Mouse (Mus musculus) bone marrow, adult 2 months (tissue): ENCODE measurements around the gene Gsn. TPM values are rescaled to one million over a fixed set of nuclear protein-coding genes. Genes with fewer than 3 reads are reported as not detected.

Experiments used
- H3K27ac ChIP-seq: fragments of 200-500 bp; 2 replicates; pipeline ENCODE4 v1.5.1; 2012; ENCODE audit warnings: low read depth, mild to moderate bottlenecking, control low read depth, inconsistent platforms, low read length; ENCODE audit not compliant: control insufficient read depth, poor library complexity, insufficient read depth
- H3K4me1 ChIP-seq: fragments of 200-500 bp; 2 replicates; pipeline ENCODE4 v1.6.1; 2011; ENCODE audit warnings: low read length; ENCODE audit not compliant: control insufficient read depth, insufficient read depth
- H3K4me3 ChIP-seq: fragments of 200-500 bp; replicated peaks from 2 replicates; pipeline ENCODE3; 2011; ENCODE audit warnings: mild to moderate bottlenecking, low read depth, low read length, control low read depth; ENCODE audit not compliant: control insufficient read depth
- CTCF ChIP-seq: fragments of 200-500 bp; IDR thresholded peaks from 2 replicates; pipeline ENCODE4 v1.5.1; 2011; ENCODE audit warnings: low read length, control low read depth; ENCODE audit not compliant: control insufficient read depth, insufficient read depth
- POLR2A ChIP-seq: fragments of 200-500 bp; IDR thresholded peaks from 2 replicates; pipeline ENCODE4 v1.6.1; 2011; ENCODE audit warnings: low read depth, mild to moderate bottlenecking, control low read depth, low read length, borderline replicate concordance; ENCODE audit not compliant: control insufficient read depth
- WGBS: fragments of 180-500 bp; shearing (Covaris S2); methylation state at CpG from one replicate; pipeline ENCODE4 v1.1.7; 2018; 5-methylcytosine and 5-hydroxymethylcytosine counted together
- polyA plus RNA-seq: library from polyadenylated mRNA; stranded (reverse); fragments of >200 nt; gene quantifications from 2 replicates; pipeline ENCODE4 v1.2.4, GENCODE M21; 2011; ENCODE audit warnings: low replicate concordance; ENCODE audit not compliant: missing spikeins, insufficient read depth, insufficient read length

Gene Gsn
- polyA plus RNA-seq, 1 experiment = 94.8 TPM

DNA sequence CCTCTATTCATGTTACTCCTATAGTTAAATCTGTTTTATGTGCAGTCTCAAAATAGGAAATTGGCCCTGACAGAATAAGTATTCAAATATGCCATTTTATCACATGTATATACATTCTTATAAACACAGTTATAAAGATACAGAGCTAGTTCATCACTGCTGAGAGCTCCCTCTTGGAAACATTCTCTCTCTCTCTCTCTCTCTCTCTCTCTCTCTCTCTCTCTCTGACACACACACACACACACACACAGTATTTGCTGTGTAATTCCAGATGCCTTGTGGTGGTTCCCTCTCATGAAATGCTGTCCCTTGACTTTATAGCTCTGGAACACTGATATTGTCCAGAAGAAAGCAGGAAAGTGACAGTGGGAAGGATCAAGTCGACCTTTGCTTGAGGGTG lies 81.9 kb downstream of the Gsn start:
- no peak for TF ChIP-seq POLR2A
- no peak for TF ChIP-seq CTCF
- 48% methylated on average over 1 of the region's 1 CpGs for WGBS
- Histone ChIP-seq H3K4me3 (no peak overlapping the region), H3K27ac (no peak overlapping the region), H3K4me1 (peaks cover 2% of the 10 kb centered on the region; the same call in 1 of the 2 replicates)

DNA sequence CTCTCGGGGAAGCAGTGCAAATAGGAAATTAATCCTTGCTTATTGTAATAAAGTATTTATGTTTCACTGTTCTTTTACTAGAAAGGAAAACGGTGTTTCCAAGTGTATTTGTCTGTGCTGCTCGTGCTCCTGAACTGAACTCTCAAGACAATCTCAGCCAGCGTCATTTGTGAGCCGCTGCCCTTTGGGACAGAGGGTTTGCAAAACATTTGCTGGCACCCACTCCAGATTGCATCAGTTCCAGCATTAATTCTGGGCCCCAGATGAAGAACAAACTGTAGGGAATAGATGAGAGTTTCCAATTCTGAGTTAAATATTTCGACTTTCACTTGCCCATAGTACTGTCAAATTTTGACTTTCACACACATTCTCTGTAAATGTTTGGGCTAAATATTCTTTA lies 82.5 kb downstream of the Gsn start:
- peaks cover 2% of the 10 kb centered on the region; the same call in 1 of the 2 replicates for H3K4me1 ChIP-seq
- TF ChIP-seq CTCF (no peak), POLR2A (no peak)
- H3K4me3 ChIP-seq = no peak overlapping the region
- 50% methylated on average over 6 of the region's 6 CpGs for WGBS
- H3K27ac ChIP-seq = peak overlapping the region; percentile 68; the same call in 1 of the 2 replicates

DNA sequence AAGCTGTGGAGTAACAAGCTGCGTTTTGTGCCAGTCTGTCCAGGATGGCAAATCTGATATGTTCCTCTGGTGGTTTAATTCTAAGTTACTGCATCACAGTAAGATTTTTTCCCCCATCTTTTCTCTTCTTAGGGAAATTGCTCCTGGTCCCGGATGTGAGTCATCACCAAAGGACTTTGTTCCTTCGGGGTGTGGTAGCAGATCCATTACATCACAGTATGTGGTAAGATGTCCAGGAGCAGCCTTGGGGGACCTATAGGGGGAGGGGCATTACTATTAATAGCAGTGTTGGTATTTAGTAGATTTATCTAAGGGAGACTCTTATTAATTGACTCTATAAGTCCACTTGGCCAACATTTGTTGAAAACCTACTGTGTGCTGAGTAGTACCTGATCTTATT lies 86.4 kb downstream of the Gsn start:
- 26% methylated on average over 3 of the region's 3 CpGs for WGBS
- Histone ChIP-seq H3K27ac (no peak overlapping the region), H3K4me3 (no peak overlapping the region), H3K4me1 (no peaks in the 10 kb centered on the region; the same call in none of the 2 replicates)
- TF ChIP-seq POLR2A (no peak), CTCF (no peak)

DNA sequence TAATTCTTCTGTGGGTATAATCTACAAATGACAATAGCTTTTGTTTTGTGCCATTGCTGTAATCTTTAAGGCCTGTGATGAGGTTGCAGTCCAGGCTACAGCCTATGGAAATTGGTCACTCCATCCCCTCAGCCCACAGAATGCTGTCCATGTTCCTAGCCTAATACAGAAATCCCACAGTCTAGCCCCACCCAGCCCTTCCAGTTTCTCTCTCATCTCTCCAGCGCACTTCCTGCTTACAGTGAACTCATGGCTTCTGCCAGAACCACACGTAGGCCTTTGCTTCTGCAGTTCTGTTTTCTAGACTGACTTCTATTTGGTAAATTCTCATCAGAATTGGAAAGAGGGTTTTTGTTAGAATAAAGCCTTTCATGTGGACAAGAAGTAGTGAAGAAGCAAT lies 89.8 kb downstream of the Gsn start:
- TF ChIP-seq CTCF = no peak
- H3K4me1 ChIP-seq = peaks cover 2% of the 10 kb centered on the region
- no peak overlapping the region for H3K27ac ChIP-seq
- H3K4me3 ChIP-seq = no peak overlapping the region
- WGBS = 13% methylated on average over 2 of the region's 2 CpGs

DNA sequence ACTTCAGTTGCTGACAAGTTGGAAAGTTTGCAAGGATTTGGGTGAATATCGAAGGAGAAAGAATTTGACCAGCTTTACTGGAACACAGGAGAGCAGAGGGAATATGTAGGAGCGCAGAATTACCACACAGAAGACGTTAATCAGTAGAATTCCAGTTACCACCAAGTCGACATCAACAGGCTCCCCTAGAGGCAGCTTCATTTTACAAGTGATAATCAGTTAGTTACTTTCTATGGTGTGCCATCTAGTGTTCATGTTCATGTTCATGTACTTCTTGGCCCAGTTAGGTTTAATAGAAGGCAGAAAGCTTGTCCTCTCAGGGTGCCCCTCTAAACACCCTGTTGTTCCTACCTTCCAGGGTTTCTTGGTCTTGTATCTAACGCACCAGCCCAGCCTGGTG lies 93.0 kb downstream of the Gsn start:
- no peak for TF ChIP-seq POLR2A
- TF ChIP-seq CTCF = 0 out of 2 replicates have a peak, but pooled peaks have one; percentile 41
- no peak overlapping the region for H3K27ac ChIP-seq
- peaks cover 2% of the 10 kb centered on the region for H3K4me1 ChIP-seq
- no peak overlapping the region for H3K4me3 ChIP-seq
- WGBS = 22% methylated on average over 5 of the region's 5 CpGs

Other genes starting within 250 kb of the Gsn start
- gene Hc, start 194.9 kb upstream of the Gsn start, polyA plus RNA-seq = 2.3 and 3.9 TPM in 2 replicates
- 1.1 and 2.4 TPM in 2 replicates for gene AI182371, start 154.8 kb upstream of the Gsn start, polyA plus RNA-seq
- gene Cntrl, start 146.9 kb upstream of the Gsn start, polyA plus RNA-seq = 57.3 and 75.4 TPM in 2 replicates
- gene Rab14, start 55.3 kb upstream of the Gsn start, polyA plus RNA-seq = 40.2 and 77.1 TPM in 2 replicates
- 152 and 203 TPM in 2 replicates for gene Stom, start 80.6 kb downstream of the Gsn start, polyA plus RNA-seq
- not detected in 2 replicates for gene 4930568D16Rik, start 111.3 kb downstream of the Gsn start, polyA plus RNA-seq
- gene 4930402F06Rik, start 140.8 kb downstream of the Gsn start, polyA plus RNA-seq = not detected in 2 replicates
- gene Ggta1, start 206.9 kb downstream of the Gsn start, polyA plus RNA-seq = 7.3 and 16.2 TPM in 2 replicates